Mouse (Mus musculus) erythroblast, embryonic 14.5 days (primary cell): ENCODE results near the gene Csf2.
"Not testable (repeated sequence)": the region's sequence is repeated elsewhere in the genome, so short reads cannot be mapped to it uniquely, and the experiment has no call there.

Experiments used
- GATA1 ChIP-seq: IDR thresholded peaks from 2 replicates; pipeline ENCODE4 v1.6.1; 2012; ENCODE audit warnings: low read length, inconsistent platforms, mixed read lengths
- TAL1 ChIP-seq: IDR thresholded peaks from 3 replicates; pipeline ENCODE4 v1.6.1; 2012; ENCODE audit warnings: low read length, inconsistent platforms, mixed read lengths

- not testable (repeated sequence) for TF ChIP-seq TAL1, GATA1
These were observed 48.0 kb upstream of the Csf2 start for GRCm38 (mm10) chr11:54297471-54297870.
